Mouse (Mus musculus): ENCODE measurements at regions not wholly inside any gene's neighbourhood (a gene's known extent, or its start where the extent isn't known, plus 50 kb on each side); places are given as distances from the start of the nearest gene placed in this dataset.

DNA sequence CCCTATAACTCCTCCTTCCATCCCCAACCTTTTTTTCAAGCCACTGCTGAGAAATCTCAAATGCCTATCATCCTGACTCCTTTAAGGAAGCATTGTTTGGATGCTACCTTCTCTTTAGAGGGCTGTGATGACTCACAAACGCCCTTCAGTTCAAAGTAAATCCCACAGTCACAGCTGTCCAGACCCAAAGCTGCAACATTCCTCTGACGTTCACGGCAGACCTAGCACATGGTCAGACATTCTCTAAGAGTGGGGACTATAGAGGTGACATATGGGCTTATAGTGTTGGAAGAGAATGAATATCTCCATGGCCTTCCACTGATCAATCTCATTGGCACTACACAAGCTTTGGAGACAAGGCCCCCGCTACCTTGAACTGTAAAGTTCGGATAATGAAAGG lies 139.5 kb upstream of the Tent5a start:
- Histone ChIP-seq H3K4me1 (no peaks in the 10 kb centered on the region; the same call in 1 of the 2 replicates), H3K9me3 (no peaks in the 10 kb centered on the region), H3K4me3 (replicated peaks) (no peak overlapping the region), H3K36me3 (replicated peaks; ENCODE audit: low read length) (no peaks in the 10 kb centered on the region), H3K27me3 (replicated peaks) (no peaks in the 10 kb centered on the region)
- TF ChIP-seq FLI1 (IDR thresholded peaks at IDR 0.05; ENCODE audit: low read length), result no peak
- TF ChIP-seq GATA1 (IDR thresholded peaks at IDR 0.05; ENCODE audit: borderline replicate concordance, low read length), result no peak

- H3K4me3 ChIP-seq (replicated peaks), result no peak overlapping the region
Observed at GRCm38 (mm10) chr9:85459062-85459805, 132.1 kb upstream of the Tent5a start.

DNA sequence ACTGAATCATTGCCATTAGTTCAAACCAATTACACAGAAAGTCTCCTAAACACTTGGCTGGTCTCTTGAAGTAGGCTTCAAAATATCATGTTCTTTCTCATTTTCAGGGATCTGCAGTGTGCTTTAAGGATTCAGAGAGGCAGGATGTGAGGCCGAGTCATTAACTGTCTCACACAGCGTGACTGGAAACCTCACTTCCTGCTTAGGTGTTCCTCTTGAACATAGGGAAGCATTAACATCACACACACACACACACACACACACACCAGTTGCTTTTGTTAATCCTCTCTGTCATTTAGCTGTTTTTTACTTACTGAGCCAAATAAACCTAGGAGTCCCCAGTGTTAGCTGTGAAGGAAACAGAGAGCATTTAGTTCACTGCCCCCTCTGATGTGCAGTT lies 131.2 kb upstream of the Tent5a start:
- Histone ChIP-seq H3K4me1 (peaks cover 9% of the 10 kb centered on the region), H3K36me3 (replicated peaks; ENCODE audit: low read length) (no peaks in the 10 kb centered on the region), H3K4me3 (replicated peaks) (no peak overlapping the region), H3K9me3 (no peaks in the 10 kb centered on the region), H3K27me3 (replicated peaks) (no peaks in the 10 kb centered on the region)
- TF ChIP-seq GATA1 (IDR thresholded peaks at IDR 0.05; ENCODE audit: borderline replicate concordance, low read length), result no peak
- no peak for TF ChIP-seq FLI1 (IDR thresholded peaks at IDR 0.05; ENCODE audit: low read length)

More at GRCm38 (mm10) chr9:85459062-85459805, 132.1 kb upstream of the Tent5a start:
- Histone ChIP-seq H3K27me3 (replicated peaks) (no peaks in the 10 kb centered on the region), H3K4me1 (peaks cover 9% of the 10 kb centered on the region), H3K36me3 (replicated peaks; ENCODE audit: low read length) (no peaks in the 10 kb centered on the region), H3K9me3 (no peaks in the 10 kb centered on the region)
- TF ChIP-seq FLI1 (IDR thresholded peaks at IDR 0.05; ENCODE audit: low read length) (no peak), GATA1 (IDR thresholded peaks at IDR 0.05; ENCODE audit: borderline replicate concordance, low read length) (no peak)

- no peaks in the 10 kb centered on the region for H3K27me3 ChIP-seq (replicated peaks)
- no peaks in the 10 kb centered on the region for H3K9me3 ChIP-seq
- peaks cover 9% of the 10 kb centered on the region for H3K4me1 ChIP-seq
- H3K36me3 ChIP-seq (replicated peaks; ENCODE audit: low read length), result no peaks in the 10 kb centered on the region
- H3K4me3 ChIP-seq (replicated peaks), result no peak overlapping the region
- TF ChIP-seq FLI1 (IDR thresholded peaks at IDR 0.05; ENCODE audit: low read length) (no peak), GATA1 (IDR thresholded peaks at IDR 0.05; ENCODE audit: borderline replicate concordance, low read length) (no peak)
Observed at GRCm38 (mm10) chr9:85457400-85457799, 130.3 kb upstream of the Tent5a start.

GRCm38 (mm10) chr9:85455382-85455781 lies 128.2 kb upstream of the Tent5a start:
- H3K36me3 ChIP-seq (replicated peaks; ENCODE audit: low read length), result no peaks in the 10 kb centered on the region
- H3K27me3 ChIP-seq (replicated peaks), result no peaks in the 10 kb centered on the region
- TF ChIP-seq FLI1 (IDR thresholded peaks at IDR 0.05; ENCODE audit: low read length), result no peak
- no peak for TF ChIP-seq GATA1 (IDR thresholded peaks at IDR 0.05; ENCODE audit: borderline replicate concordance, low read length)

DNA sequence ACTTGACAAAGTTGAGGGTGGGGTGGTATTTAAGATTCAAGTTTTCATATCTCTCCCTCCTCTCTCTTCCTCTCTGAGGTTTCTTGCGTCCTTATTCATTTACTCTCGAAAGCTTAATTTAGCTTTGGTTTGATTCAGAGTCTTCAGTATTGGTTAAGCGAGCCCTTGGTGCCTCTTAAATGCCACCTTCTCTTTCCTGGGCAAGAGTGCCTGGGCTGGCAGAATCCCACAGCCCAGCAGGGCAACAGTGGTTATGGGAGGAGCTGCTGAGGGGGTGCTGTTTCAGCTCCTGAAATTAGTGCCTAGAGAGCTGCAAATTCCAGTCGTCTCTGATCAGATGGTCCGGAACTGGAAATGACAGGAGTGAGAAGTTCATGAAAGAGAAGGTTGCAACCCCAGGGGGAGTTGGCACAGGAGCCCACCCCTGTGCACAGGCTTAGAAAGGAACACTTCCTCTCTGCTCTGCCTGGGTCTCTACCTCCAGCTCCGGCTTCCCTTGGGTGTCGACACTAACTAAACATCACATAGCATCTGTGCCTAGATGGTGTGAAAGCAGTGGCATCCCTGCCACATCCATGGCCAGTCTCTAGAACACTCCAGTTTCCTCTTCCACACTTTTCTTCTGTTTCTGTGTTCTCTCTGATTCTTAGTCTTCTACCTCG lies 125.2 kb upstream of the Tent5a start:
- no peak for TF ChIP-seq FLI1 (IDR thresholded peaks at IDR 0.05; ENCODE audit: low read length)
- Histone ChIP-seq H3K27me3 (replicated peaks) (no peaks in the 10 kb centered on the region), H3K4me3 (replicated peaks) (no peak overlapping the region), H3K36me3 (replicated peaks; ENCODE audit: low read length) (no peaks in the 10 kb centered on the region), H3K9me3 (no peaks in the 10 kb centered on the region), H3K4me1 (peaks cover 6% of the 10 kb centered on the region)

More at GRCm38 (mm10) chr9:85455382-85455781, 128.2 kb upstream of the Tent5a start:
- Histone ChIP-seq H3K4me3 (replicated peaks) (no peak overlapping the region), H3K4me1 (peaks cover 9% of the 10 kb centered on the region), H3K9me3 (no peaks in the 10 kb centered on the region)

GRCm38 (mm10) chr9:85451349-85451748 lies 124.2 kb upstream of the Tent5a start:
- H3K9me3 ChIP-seq, result no peaks in the 10 kb centered on the region
- no peak overlapping the region for H3K4me3 ChIP-seq (replicated peaks)
- TF ChIP-seq FLI1 (IDR thresholded peaks at IDR 0.05; ENCODE audit: low read length) (no peak), GATA1 (IDR thresholded peaks at IDR 0.05; ENCODE audit: borderline replicate concordance, low read length) (no peak)
- H3K36me3 ChIP-seq (replicated peaks; ENCODE audit: low read length), result no peaks in the 10 kb centered on the region
- no peaks in the 10 kb centered on the region for H3K27me3 ChIP-seq (replicated peaks)
- no peaks in the 10 kb centered on the region for H3K4me1 ChIP-seq

GRCm38 (mm10) chr9:85450877-85451276 lies 123.7 kb upstream of the Tent5a start:
- H3K36me3 ChIP-seq (replicated peaks; ENCODE audit: low read length), result no peaks in the 10 kb centered on the region
- no peaks in the 10 kb centered on the region for H3K4me1 ChIP-seq
- H3K4me3 ChIP-seq (replicated peaks), result no peak overlapping the region
- no peaks in the 10 kb centered on the region for H3K9me3 ChIP-seq
- no peak for TF ChIP-seq FLI1 (IDR thresholded peaks at IDR 0.05; ENCODE audit: low read length)
- TF ChIP-seq GATA1 (IDR thresholded peaks at IDR 0.05; ENCODE audit: borderline replicate concordance, low read length), result no peak
- H3K27me3 ChIP-seq (replicated peaks), result no peaks in the 10 kb centered on the region

DNA sequence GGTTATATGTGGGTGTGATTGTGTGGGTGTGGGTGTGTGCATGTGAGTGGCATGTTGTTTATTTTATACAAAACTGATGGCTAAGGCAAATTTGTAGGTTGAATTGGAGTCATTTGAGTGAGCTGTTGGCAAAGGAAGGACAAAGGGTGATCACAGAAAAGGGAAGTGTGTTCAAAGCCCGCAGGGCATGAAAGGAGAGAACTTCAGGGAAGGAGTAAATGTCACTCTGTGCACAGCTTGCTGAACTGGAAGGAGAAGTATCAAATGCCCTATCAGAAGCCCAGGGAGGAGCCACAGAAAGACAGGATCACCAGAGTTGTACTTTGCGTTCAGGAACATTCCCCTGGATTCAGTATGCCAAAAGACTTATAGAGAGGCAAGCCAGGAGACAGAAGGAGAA lies 122.3 kb upstream of the Tent5a start:
- H3K9me3 ChIP-seq, result no peaks in the 10 kb centered on the region
- H3K4me1 ChIP-seq, result no peaks in the 10 kb centered on the region
- H3K36me3 ChIP-seq (replicated peaks; ENCODE audit: low read length), result no peaks in the 10 kb centered on the region
- H3K4me3 ChIP-seq (replicated peaks), result no peak overlapping the region
- TF ChIP-seq FLI1 (IDR thresholded peaks at IDR 0.05; ENCODE audit: low read length) (no peak), GATA1 (IDR thresholded peaks at IDR 0.05; ENCODE audit: borderline replicate concordance, low read length) (no peak)
- H3K27me3 ChIP-seq (replicated peaks), result no peaks in the 10 kb centered on the region

GRCm38 (mm10) chr9:85442761-85443505 lies 115.8 kb upstream of the Tent5a start:
- Histone ChIP-seq H3K4me3 (replicated peaks) (no peak overlapping the region), H3K9me3 (no peaks in the 10 kb centered on the region), H3K36me3 (replicated peaks; ENCODE audit: low read length) (no peaks in the 10 kb centered on the region), H3K4me1 (no peaks in the 10 kb centered on the region), H3K27me3 (replicated peaks) (no peaks in the 10 kb centered on the region)
- no peak for TF ChIP-seq FLI1 (IDR thresholded peaks at IDR 0.05; ENCODE audit: low read length)
- TF ChIP-seq GATA1 (IDR thresholded peaks at IDR 0.05; ENCODE audit: borderline replicate concordance, low read length), result no peak

Measured in megakaryocyte, embryonic 14.5 days (primary cell).